Mouse (Mus musculus): ENCODE measurements at regions not wholly inside any gene's neighbourhood (a gene's known extent, or its start where the extent isn't known, plus 50 kb on each side); places are given as distances from the start of the nearest gene placed in this dataset.

GRCm38 (mm10) chr15:88175991-88176390 lies 424.1 kb upstream of the Zdhhc25 start:
- no peak for DNase-seq
- intact Hi-C loops (cut with DNase I), result no loop called here

GRCm38 (mm10) chr15:88196539-88196938 lies 403.6 kb upstream of the Zdhhc25 start:
- DNase-seq, result no peak
- intact Hi-C loops (cut with DNase I), result no loop called here

- intact Hi-C loops (cut with DNase I), result no loop called here
- no peak for DNase-seq
Observed at GRCm38 (mm10) chr15:88202736-88203135, 397.4 kb upstream of the Zdhhc25 start.

GRCm38 (mm10) chr15:88213356-88213755 lies 386.7 kb upstream of the Zdhhc25 start:
- DNase-seq, result no peak
- intact Hi-C loops (cut with DNase I), result no loop called here

- intact Hi-C loops (cut with DNase I), result no loop called here
- no peak for DNase-seq
Observed at GRCm38 (mm10) chr15:88214286-88214685, 385.8 kb upstream of the Zdhhc25 start.

GRCm38 (mm10) chr15:88229456-88229855 lies 370.6 kb upstream of the Zdhhc25 start:
- intact Hi-C loops (cut with DNase I), result no loop called here
- no peak for DNase-seq

- no peak for DNase-seq
- intact Hi-C loops (cut with DNase I), result loop anchor here (10.0 kb wide), 1 partner anchor 2000 kb away; no protein-coding TSS in a partner anchor
Observed at GRCm38 (mm10) chr15:88244606-88245005, 355.5 kb upstream of the Zdhhc25 start.

GRCm38 (mm10) chr15:88245496-88246246 lies 354.4 kb upstream of the Zdhhc25 start:
- DNase-seq, result no peak
- intact Hi-C loops (cut with DNase I), result loop anchor here (10.0 kb wide), 1 partner anchor 2001 kb away; no protein-coding TSS in a partner anchor

GRCm38 (mm10) chr15:88247974-88248625 lies 352.0 kb upstream of the Zdhhc25 start:
- peak; percentile 85 to 89 for DNase-seq
- intact Hi-C loops (cut with DNase I), result loop anchor here (1.0 to 10.0 kb wide), 2 partner anchors 623 to 2003 kb away; no protein-coding TSS in a partner anchor

- no peak for DNase-seq
- intact Hi-C loops (cut with DNase I), result no loop called here
Observed at GRCm38 (mm10) chr15:88288051-88288450, 312.1 kb upstream of the Zdhhc25 start.

- no peak for DNase-seq
Observed at GRCm38 (mm10) chr15:88288696-88289095, 311.4 kb upstream of the Zdhhc25 start.

GRCm38 (mm10) chr15:88290740-88291363 lies 309.2 kb upstream of the Zdhhc25 start:
- DNase-seq, result no peak
- intact Hi-C loops (cut with DNase I), result no loop called here

More at GRCm38 (mm10) chr15:88288696-88289095, 311.4 kb upstream of the Zdhhc25 start:
- intact Hi-C loops (cut with DNase I), result no loop called here

- intact Hi-C loops (cut with DNase I), result no loop called here
- no peak for DNase-seq
Observed at GRCm38 (mm10) chr15:88299061-88299460, 301.0 kb upstream of the Zdhhc25 start.

GRCm38 (mm10) chr15:88311158-88311557 lies 288.9 kb upstream of the Zdhhc25 start:
- intact Hi-C loops (cut with DNase I), result no loop called here
- DNase-seq, result no peak

- no peak for DNase-seq
- intact Hi-C loops (cut with DNase I), result no loop called here
Observed at GRCm38 (mm10) chr15:88314810-88315459, 285.2 kb upstream of the Zdhhc25 start.

GRCm38 (mm10) chr15:88318048-88318447 lies 282.1 kb upstream of the Zdhhc25 start:
- intact Hi-C loops (cut with DNase I), result no loop called here
- DNase-seq, result no peak

- intact Hi-C loops (cut with DNase I), result no loop called here
- no peak for DNase-seq
Observed at GRCm38 (mm10) chr15:88319527-88319926, 280.6 kb upstream of the Zdhhc25 start.

- intact Hi-C loops (cut with DNase I), result no loop called here
- no peak for DNase-seq
Observed at GRCm38 (mm10) chr15:88323584-88324375, 276.3 kb upstream of the Zdhhc25 start.

- DNase-seq, result no peak
- intact Hi-C loops (cut with DNase I), result no loop called here
Observed at GRCm38 (mm10) chr15:88325108-88325507, 275.0 kb upstream of the Zdhhc25 start.

GRCm38 (mm10) chr15:88353206-88353605 lies 246.9 kb upstream of the Zdhhc25 start:
- intact Hi-C loops (cut with DNase I), result no loop called here
- no peak for DNase-seq
